Mouse (Mus musculus) retina, embryonic 14.5 days (tissue): ENCODE measurements around the gene Agfg1.
"Not testable (repeated sequence)": the region's sequence is repeated elsewhere in the genome, so short reads cannot be mapped to it uniquely, and the experiment has no call there.

Experiments
- DNase-seq: peaks from one replicate; pipeline ENCODE4 v3.0.0-alpha.2; 2015; ENCODE audit warnings: low spot score

Gene Agfg1

GRCm38 (mm10) chr1:82905886-82906285 lies 66.6 kb downstream of the Agfg1 start:
- DNase-seq = peak; percentile 31

GRCm38 (mm10) chr1:82913025-82913424 lies 73.7 kb downstream of the Agfg1 start, which contains the start of gene A030005L19Rik:
TSS of gene A030005L19Rik (plus strand) at chr1:82913325.
- no peak for DNase-seq

GRCm38 (mm10) chr1:82913434-82913833 lies 74.2 kb downstream of the Agfg1 start:
- not testable (repeated sequence) for DNase-seq

GRCm38 (mm10) chr1:82924650-82925049 lies 85.4 kb downstream of the Agfg1 start, which contains the start of gene A030014E15Rik:
TSS of gene A030014E15Rik (plus strand) at chr1:82924917.
- DNase-seq = no peak

GRCm38 (mm10) chr1:82930558-82930957 lies 91.3 kb downstream of the Agfg1 start:
- not testable (repeated sequence) for DNase-seq

- not testable (repeated sequence) for DNase-seq
These were observed 92.0 kb downstream of the Agfg1 start, which contains the start of gene Gm6217 for GRCm38 (mm10) chr1:82931326-82931725. TSS of gene Gm6217 (minus strand) at chr1:82931399.

GRCm38 (mm10) chr1:82938666-82939065 lies 99.4 kb downstream of the Agfg1 start:
- no peak for DNase-seq

- DNase-seq = not testable (repeated sequence)
These were observed 103.2 kb downstream of the Agfg1 start for GRCm38 (mm10) chr1:82942505-82942904.

GRCm38 (mm10) chr1:82943295-82943694 lies 104.0 kb downstream of the Agfg1 start, which contains the start of gene A030003K21Rik:
TSS of gene A030003K21Rik (minus strand) at chr1:82943388.
- not testable (repeated sequence) for DNase-seq

- not testable (repeated sequence) for DNase-seq
These were observed 106.7 kb downstream of the Agfg1 start for GRCm38 (mm10) chr1:82946029-82946428.

GRCm38 (mm10) chr1:82948601-82949000 lies 109.3 kb downstream of the Agfg1 start:
- no peak for DNase-seq
